Mouse (Mus musculus): Measurements from ENCODE around the gene Mybpc2.
A peak's percentile ranks its signal among the peaks of the same experiment; 100 is the strongest.

The Mybpc2 gene

GRCm38 (mm10) chr7:44551731-44552130 lies 27.3 kb upstream of the Mybpc2 start:
- Histone ChIP-seq H3K36me3 (ENCODE audit: control insufficient read depth, insufficient read depth, low read length, poor library complexity, severe bottlenecking) (peaks cover 18% of the 10 kb centered on the region), H3K27me3 (ENCODE audit: control insufficient read depth, insufficient read depth, low read length, poor library complexity, severe bottlenecking) (no peaks in the 10 kb centered on the region)
- DNase-seq (ENCODE audit: low read depth, low spot score), result no peak

- no peaks in the 10 kb centered on the region for H3K27me3 ChIP-seq (ENCODE audit: control insufficient read depth, insufficient read depth, low read length, poor library complexity, severe bottlenecking)
- peaks cover 18% of the 10 kb centered on the region for H3K36me3 ChIP-seq (ENCODE audit: control insufficient read depth, insufficient read depth, low read length, poor library complexity, severe bottlenecking)
- DNase-seq (ENCODE audit: low read depth, low spot score), result no peak
These were observed 26.8 kb upstream of the Mybpc2 start for GRCm38 (mm10) chr7:44551301-44551700.

GRCm38 (mm10) chr7:44550409-44550678 lies 25.9 kb upstream of the Mybpc2 start:
- peaks cover 18% of the 10 kb centered on the region for H3K36me3 ChIP-seq (ENCODE audit: control insufficient read depth, insufficient read depth, low read length, poor library complexity, severe bottlenecking)
- no peaks in the 10 kb centered on the region for H3K27me3 ChIP-seq (ENCODE audit: control insufficient read depth, insufficient read depth, low read length, poor library complexity, severe bottlenecking)
- DNase-seq (ENCODE audit: low read depth, low spot score), result no peak

GRCm38 (mm10) chr7:44549621-44550408 lies 25.4 kb upstream of the Mybpc2 start:
- no peaks in the 10 kb centered on the region for H3K27me3 ChIP-seq (ENCODE audit: control insufficient read depth, insufficient read depth, low read length, poor library complexity, severe bottlenecking)
- DNase-seq (ENCODE audit: low read depth, low spot score), result peak; percentile 15
- H3K36me3 ChIP-seq (ENCODE audit: control insufficient read depth, insufficient read depth, low read length, poor library complexity, severe bottlenecking), result peaks cover 18% of the 10 kb centered on the region

- peak; percentile 100 for DNase-seq (ENCODE audit: low read depth, low spot score)
- Histone ChIP-seq H3K27me3 (ENCODE audit: control insufficient read depth, insufficient read depth, low read length, poor library complexity, severe bottlenecking) (no peaks in the 10 kb centered on the region), H3K36me3 (ENCODE audit: control insufficient read depth, insufficient read depth, low read length, poor library complexity, severe bottlenecking) (peaks cover 18% of the 10 kb centered on the region)
These were observed 24.1 kb upstream of the Mybpc2 start, which contains the start of gene Pold1 for GRCm38 (mm10) chr7:44548497-44549087. Gene Pold1, minus strand, starts transcription at chr7:44548849.

GRCm38 (mm10) chr7:44547725-44548124 lies 23.3 kb upstream of the Mybpc2 start:
- peak; percentile 57 for DNase-seq (ENCODE audit: low read depth, low spot score)
- H3K27me3 ChIP-seq (ENCODE audit: control insufficient read depth, insufficient read depth, low read length, poor library complexity, severe bottlenecking), result no peaks in the 10 kb centered on the region
- peaks cover 18% of the 10 kb centered on the region for H3K36me3 ChIP-seq (ENCODE audit: control insufficient read depth, insufficient read depth, low read length, poor library complexity, severe bottlenecking)

GRCm38 (mm10) chr7:44547041-44547440 lies 22.6 kb upstream of the Mybpc2 start:
- DNase-seq (ENCODE audit: low read depth, low spot score), result peak; percentile 62
- Histone ChIP-seq H3K36me3 (ENCODE audit: control insufficient read depth, insufficient read depth, low read length, poor library complexity, severe bottlenecking) (peaks cover 19% of the 10 kb centered on the region), H3K27me3 (ENCODE audit: control insufficient read depth, insufficient read depth, low read length, poor library complexity, severe bottlenecking) (no peaks in the 10 kb centered on the region)

GRCm38 (mm10) chr7:44546274-44546673 lies 21.8 kb upstream of the Mybpc2 start:
- Histone ChIP-seq H3K27me3 (ENCODE audit: control insufficient read depth, insufficient read depth, low read length, poor library complexity, severe bottlenecking) (no peaks in the 10 kb centered on the region), H3K36me3 (ENCODE audit: control insufficient read depth, insufficient read depth, low read length, poor library complexity, severe bottlenecking) (peaks cover 19% of the 10 kb centered on the region)
- DNase-seq (ENCODE audit: low read depth, low spot score), result peak; percentile 74

GRCm38 (mm10) chr7:44543071-44543470 lies 18.6 kb upstream of the Mybpc2 start:
- peaks cover 19% of the 10 kb centered on the region for H3K36me3 ChIP-seq (ENCODE audit: control insufficient read depth, insufficient read depth, low read length, poor library complexity, severe bottlenecking)

GRCm38 (mm10) chr7:44542555-44542954 lies 18.1 kb upstream of the Mybpc2 start:
- DNase-seq (ENCODE audit: low read depth, low spot score), result no peak
- Histone ChIP-seq H3K27me3 (ENCODE audit: control insufficient read depth, insufficient read depth, low read length, poor library complexity, severe bottlenecking) (no peaks in the 10 kb centered on the region), H3K36me3 (ENCODE audit: control insufficient read depth, insufficient read depth, low read length, poor library complexity, severe bottlenecking) (peaks cover 22% of the 10 kb centered on the region)

More at GRCm38 (mm10) chr7:44543071-44543470, 18.6 kb upstream of the Mybpc2 start:
- DNase-seq (ENCODE audit: low read depth, low spot score), result no peak
- no peaks in the 10 kb centered on the region for H3K27me3 ChIP-seq (ENCODE audit: control insufficient read depth, insufficient read depth, low read length, poor library complexity, severe bottlenecking)

GRCm38 (mm10) chr7:44538756-44539624 lies 14.5 kb upstream of the Mybpc2 start:
- Histone ChIP-seq H3K36me3 (ENCODE audit: control insufficient read depth, insufficient read depth, low read length, poor library complexity, severe bottlenecking) (peaks cover 30% of the 10 kb centered on the region), H3K27me3 (ENCODE audit: control insufficient read depth, insufficient read depth, low read length, poor library complexity, severe bottlenecking) (no peaks in the 10 kb centered on the region)
- DNase-seq (ENCODE audit: low read depth, low spot score), result no peak

- DNase-seq (ENCODE audit: low read depth, low spot score), result no peak
- Histone ChIP-seq H3K27me3 (ENCODE audit: control insufficient read depth, insufficient read depth, low read length, poor library complexity, severe bottlenecking) (no peaks in the 10 kb centered on the region), H3K36me3 (ENCODE audit: control insufficient read depth, insufficient read depth, low read length, poor library complexity, severe bottlenecking) (peaks cover 28% of the 10 kb centered on the region)
These were observed 13.0 kb upstream of the Mybpc2 start for GRCm38 (mm10) chr7:44537496-44537895.

- no peak for DNase-seq (ENCODE audit: low read depth, low spot score)
- Histone ChIP-seq H3K27me3 (ENCODE audit: control insufficient read depth, insufficient read depth, low read length, poor library complexity, severe bottlenecking) (no peaks in the 10 kb centered on the region), H3K36me3 (ENCODE audit: control insufficient read depth, insufficient read depth, low read length, poor library complexity, severe bottlenecking) (peaks cover 28% of the 10 kb centered on the region)
These were observed 12.6 kb upstream of the Mybpc2 start for GRCm38 (mm10) chr7:44537009-44537408.

- no peaks in the 10 kb centered on the region for H3K27me3 ChIP-seq (ENCODE audit: control insufficient read depth, insufficient read depth, low read length, poor library complexity, severe bottlenecking)
- DNase-seq (ENCODE audit: low read depth, low spot score), result no peak
These were observed 12.1 kb upstream of the Mybpc2 start for GRCm38 (mm10) chr7:44536590-44536968.

More at GRCm38 (mm10) chr7:44536590-44536968, 12.1 kb upstream of the Mybpc2 start:
- peaks cover 25% of the 10 kb centered on the region for H3K36me3 ChIP-seq (ENCODE audit: control insufficient read depth, insufficient read depth, low read length, poor library complexity, severe bottlenecking)

All from splenic B cell, adult 2 months (primary cell).